Mouse (Mus musculus): ENCODE results near the gene Efcab2. TPM values are rescaled to one million over a fixed set of nuclear protein-coding genes. Genes with fewer than 3 reads are reported as not detected.
A peak's percentile ranks its signal among the peaks of the same experiment; 100 is the strongest.

Efcab2 gene
- polyA plus RNA-seq, 1 experiment from 2014 or later = 4.6 TPM

DNA sequence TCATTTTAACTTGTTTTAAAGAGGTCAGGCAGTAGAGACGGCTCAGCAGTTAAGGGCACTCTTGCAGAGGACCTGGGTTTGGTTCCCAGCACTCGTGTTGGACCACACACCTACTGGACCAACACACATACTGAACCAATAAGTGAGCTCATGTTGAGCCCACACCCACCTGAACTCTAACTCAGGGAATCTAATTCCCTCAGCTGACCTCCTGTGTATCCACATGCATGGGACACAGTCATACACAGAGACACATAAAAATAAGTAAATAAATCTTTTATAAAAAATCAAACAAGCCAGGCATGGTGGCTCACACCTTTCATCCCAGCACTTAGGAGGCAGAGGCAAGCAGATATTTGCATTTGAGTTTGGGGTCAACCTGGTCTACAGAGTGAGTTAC lies 44.0 kb downstream of the Efcab2 start:
- 67% methylated on average over 2 of the region's 2 CpGs for WGBS (ENCODE audit: insufficient replicate concordance)
- Histone ChIP-seq H3K9ac (no peak overlapping the region), H3K9me3 (replicated peaks) (no peaks in the 10 kb centered on the region), H3K36me3 (no peaks in the 10 kb centered on the region), H3K27me3 (replicated peaks) (no peaks in the 10 kb centered on the region), H3K4me2 (no peak overlapping the region), H3K4me1 (peaks cover 47% of the 10 kb centered on the region), H3K27ac (no peak overlapping the region), H3K4me3 (no peak overlapping the region)
- no peak for ATAC-seq

DNA sequence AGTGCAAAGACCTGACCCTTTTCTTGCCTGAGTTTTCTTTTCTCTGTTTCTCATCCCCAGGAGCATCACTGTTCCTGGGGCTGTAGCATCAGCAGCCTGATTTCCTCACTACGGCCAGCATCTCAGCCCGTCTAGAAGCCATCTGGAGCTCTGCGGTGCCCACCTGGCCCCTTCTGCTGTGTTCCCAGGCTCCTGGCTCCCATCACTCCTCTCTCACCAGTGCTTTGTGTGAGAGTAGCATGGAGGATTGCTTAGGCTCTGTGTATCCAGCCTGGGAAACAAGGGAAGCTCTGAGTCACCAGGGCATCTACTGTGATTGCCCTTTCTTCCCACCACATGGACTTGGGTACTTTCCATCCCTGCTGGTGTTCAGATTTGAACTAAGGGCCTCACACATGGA lies 48.2 kb downstream of the Efcab2 start:
- H3K4me2 ChIP-seq = no peak overlapping the region
- H3K9ac ChIP-seq = no peak overlapping the region
- H3K27ac ChIP-seq = no peak overlapping the region
- no peaks in the 10 kb centered on the region for H3K36me3 ChIP-seq
- H3K4me3 ChIP-seq = no peak overlapping the region
- ATAC-seq = no peak
- H3K27me3 ChIP-seq (replicated peaks) = no peaks in the 10 kb centered on the region
- H3K9me3 ChIP-seq (replicated peaks) = no peaks in the 10 kb centered on the region
- H3K4me1 ChIP-seq = peaks cover 25% of the 10 kb centered on the region
- WGBS (ENCODE audit: insufficient replicate concordance) = 93% methylated on average over 3 of the region's 3 CpGs

DNA sequence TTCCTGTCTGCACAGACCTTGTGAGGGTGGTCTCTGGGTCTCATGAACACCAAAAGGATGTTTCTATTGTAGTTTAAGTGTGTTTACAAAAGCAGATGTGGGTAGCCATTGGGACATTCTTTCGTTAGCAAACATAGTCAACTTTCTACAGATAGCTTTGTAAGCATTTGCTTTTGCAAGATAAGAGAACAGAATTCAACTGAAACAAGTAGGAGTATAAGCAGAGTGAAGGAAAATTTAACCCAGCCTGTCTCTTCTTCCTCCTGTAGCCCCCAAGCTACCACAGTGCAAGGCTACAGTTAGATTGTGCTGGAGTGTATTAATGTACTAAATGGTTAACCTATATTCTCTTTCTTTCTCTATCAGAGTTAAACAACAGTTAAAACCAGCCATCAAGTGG lies 49.2 kb downstream of the Efcab2 start:
- H3K4me2 ChIP-seq = 0 out of 2 replicates have a peak overlapping the region, but pooled peaks have one; percentile 2
- H3K9me3 ChIP-seq (replicated peaks) = no peaks in the 10 kb centered on the region
- 9% methylated on average over 1 of the region's 1 CpGs for WGBS (ENCODE audit: insufficient replicate concordance)
- no peak overlapping the region for H3K4me3 ChIP-seq
- no peaks in the 10 kb centered on the region for H3K27me3 ChIP-seq (replicated peaks)
- no peaks in the 10 kb centered on the region for H3K36me3 ChIP-seq
- H3K4me1 ChIP-seq = peaks cover 25% of the 10 kb centered on the region
- ATAC-seq = 0 out of 2 replicates have a peak, but pooled peaks have one; percentile 42
- no peak overlapping the region for H3K27ac ChIP-seq
- H3K9ac ChIP-seq = 0 out of 2 replicates have a peak overlapping the region, but pooled peaks have one; percentile 13

DNA sequence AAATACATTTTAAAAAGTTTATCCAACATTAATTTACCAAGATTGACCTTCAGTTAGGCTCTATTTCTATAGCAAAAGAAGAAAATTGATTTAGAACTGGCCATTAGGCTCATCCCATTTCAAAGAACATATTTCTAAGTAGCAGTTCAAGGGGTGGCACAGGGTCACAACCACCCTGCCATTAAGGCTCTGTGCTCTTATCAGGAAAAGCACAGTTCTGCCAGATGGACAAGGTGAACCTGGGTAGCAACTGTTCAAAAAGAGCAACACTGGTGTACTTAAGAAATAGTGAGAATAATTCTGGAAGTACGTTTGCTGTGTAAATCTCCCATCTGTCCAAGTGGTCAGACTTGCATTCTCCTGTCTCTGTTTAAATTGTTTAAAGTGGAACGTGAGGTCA lies 52.1 kb downstream of the Efcab2 start:
- no peak overlapping the region for H3K4me3 ChIP-seq
- no peaks in the 10 kb centered on the region for H3K36me3 ChIP-seq
- no peak overlapping the region for H3K9ac ChIP-seq
- H3K4me1 ChIP-seq = peaks cover 25% of the 10 kb centered on the region
- H3K4me2 ChIP-seq = no peak overlapping the region
- ATAC-seq = peak; percentile 51; the same call in 1 of the 2 replicates
- no peaks in the 10 kb centered on the region for H3K27me3 ChIP-seq (replicated peaks)
- WGBS (ENCODE audit: insufficient replicate concordance) = 65% methylated on average over 2 of the region's 2 CpGs
- no peaks in the 10 kb centered on the region for H3K9me3 ChIP-seq (replicated peaks)
- no peak overlapping the region for H3K27ac ChIP-seq

DNA sequence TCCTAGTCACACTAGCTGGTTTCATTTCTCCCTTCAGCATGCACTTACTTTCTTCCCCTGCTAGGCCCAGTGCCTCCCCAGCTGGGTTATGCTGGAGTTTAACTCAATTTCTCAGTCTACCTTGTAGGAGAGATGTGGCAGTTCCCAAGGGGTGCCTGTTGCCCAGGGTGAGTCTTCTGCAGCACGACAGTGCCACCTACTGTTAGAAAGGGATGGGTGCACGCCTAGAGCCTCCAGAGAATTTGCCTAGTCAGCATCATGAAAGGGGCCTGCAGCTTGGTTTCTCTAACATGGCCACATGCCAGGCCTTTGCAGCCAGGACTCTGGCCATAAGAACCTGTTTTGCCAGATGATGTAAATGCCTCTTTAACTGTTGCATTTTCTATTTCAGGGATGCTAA lies 57.8 kb downstream of the Efcab2 start:
- H3K4me3 ChIP-seq = no peak overlapping the region
- no peak overlapping the region for H3K9ac ChIP-seq
- no peak overlapping the region for H3K27ac ChIP-seq
- ATAC-seq = peak; percentile 90
- 0 out of 2 replicates have a peak, but pooled peaks cover 3% of the 10 kb centered on the region for H3K4me1 ChIP-seq
- no peaks in the 10 kb centered on the region for H3K9me3 ChIP-seq (replicated peaks)
- no peaks in the 10 kb centered on the region for H3K27me3 ChIP-seq (replicated peaks)
- H3K4me2 ChIP-seq = no peak overlapping the region
- no peaks in the 10 kb centered on the region for H3K36me3 ChIP-seq
- WGBS (ENCODE audit: insufficient replicate concordance) = 0% methylated on average over 2 of the region's 2 CpGs

DNA sequence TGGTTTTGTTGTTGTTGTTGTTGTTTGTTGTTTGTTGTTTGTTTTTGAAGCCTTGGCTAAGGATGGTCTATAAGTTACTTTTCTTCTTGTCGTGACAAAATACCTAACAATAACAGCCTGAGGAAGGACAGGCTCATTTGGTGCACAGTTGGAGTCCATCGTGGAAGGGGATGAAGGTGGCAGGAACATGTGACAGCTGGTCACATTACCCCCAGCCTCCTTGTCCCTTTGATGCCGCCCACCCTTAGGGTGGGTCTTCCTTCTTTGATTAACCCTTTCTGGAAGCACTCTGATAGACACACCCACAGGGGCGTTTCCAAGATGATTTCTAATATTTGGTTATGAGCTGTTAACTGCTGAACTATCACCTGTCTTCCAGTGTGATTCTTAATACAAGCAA lies 58.3 kb downstream of the Efcab2 start:
- WGBS (ENCODE audit: insufficient replicate concordance) = 33% methylated on average over 4 of the region's 4 CpGs
- no peak overlapping the region for H3K9ac ChIP-seq
- no peaks in the 10 kb centered on the region for H3K27me3 ChIP-seq (replicated peaks)
- H3K27ac ChIP-seq = no peak overlapping the region
- H3K36me3 ChIP-seq = no peaks in the 10 kb centered on the region
- H3K9me3 ChIP-seq (replicated peaks) = no peaks in the 10 kb centered on the region
- no peak for ATAC-seq
- H3K4me1 ChIP-seq = 0 out of 2 replicates have a peak, but pooled peaks cover 3% of the 10 kb centered on the region
- no peak overlapping the region for H3K4me3 ChIP-seq
- no peak overlapping the region for H3K4me2 ChIP-seq

DNA sequence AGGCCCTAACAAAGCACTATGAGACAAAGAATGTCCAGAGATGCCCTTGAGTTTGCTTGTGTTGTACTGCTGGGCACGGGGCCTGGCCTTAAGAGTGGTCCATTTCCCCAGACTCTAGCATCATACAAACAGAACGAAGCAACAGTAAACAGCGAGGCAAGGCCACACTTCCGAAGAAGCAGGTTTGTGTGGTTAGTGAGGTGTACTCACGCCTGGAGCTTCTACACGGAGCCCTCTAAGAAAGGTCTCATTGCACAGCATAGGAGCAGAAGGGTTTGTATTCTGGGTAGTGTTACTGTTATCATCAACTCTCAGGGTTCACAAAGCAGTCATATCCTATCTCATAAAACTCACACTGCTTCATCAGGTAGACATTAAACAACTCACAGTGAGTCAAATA lies 61.7 kb downstream of the Efcab2 start:
- Histone ChIP-seq H3K27ac (no peak overlapping the region), H3K4me3 (no peak overlapping the region), H3K4me2 (no peak overlapping the region), H3K9me3 (replicated peaks) (no peaks in the 10 kb centered on the region), H3K4me1 (0 out of 2 replicates have a peak, but pooled peaks cover 3% of the 10 kb centered on the region), H3K36me3 (no peaks in the 10 kb centered on the region), H3K9ac (no peak overlapping the region), H3K27me3 (replicated peaks) (no peaks in the 10 kb centered on the region)
- WGBS (ENCODE audit: insufficient replicate concordance) = 59% methylated on average over 6 of the region's 6 CpGs
- ATAC-seq = no peak

DNA sequence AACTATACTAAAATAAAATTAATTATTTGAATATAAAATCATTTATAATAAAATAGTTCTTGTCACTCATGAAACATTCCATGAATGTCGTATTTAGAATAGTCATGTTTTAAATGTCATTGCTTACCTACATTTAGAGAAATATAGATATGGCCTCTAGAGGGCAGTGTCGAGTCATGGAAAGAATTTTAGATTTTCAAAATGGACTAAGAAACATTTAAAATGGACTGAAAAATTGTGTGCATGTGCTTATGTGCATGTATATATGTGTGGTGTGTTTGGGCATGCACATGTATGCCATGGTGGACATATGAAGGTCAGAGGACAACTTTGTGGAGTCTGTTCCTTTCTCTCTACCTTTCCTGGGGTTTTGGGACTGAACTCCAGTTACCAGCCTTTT lies 62.4 kb downstream of the Efcab2 start:
- Histone ChIP-seq H3K4me2 (no peak overlapping the region), H3K27ac (no peak overlapping the region), H3K27me3 (replicated peaks) (no peaks in the 10 kb centered on the region), H3K9ac (no peak overlapping the region), H3K36me3 (no peaks in the 10 kb centered on the region), H3K4me1 (0 out of 2 replicates have a peak, but pooled peaks cover 3% of the 10 kb centered on the region), H3K9me3 (replicated peaks) (no peaks in the 10 kb centered on the region), H3K4me3 (no peak overlapping the region)
- WGBS (ENCODE audit: insufficient replicate concordance) = 8% methylated on average over 2 of the region's 2 CpGs
- no peak for ATAC-seq

DNA sequence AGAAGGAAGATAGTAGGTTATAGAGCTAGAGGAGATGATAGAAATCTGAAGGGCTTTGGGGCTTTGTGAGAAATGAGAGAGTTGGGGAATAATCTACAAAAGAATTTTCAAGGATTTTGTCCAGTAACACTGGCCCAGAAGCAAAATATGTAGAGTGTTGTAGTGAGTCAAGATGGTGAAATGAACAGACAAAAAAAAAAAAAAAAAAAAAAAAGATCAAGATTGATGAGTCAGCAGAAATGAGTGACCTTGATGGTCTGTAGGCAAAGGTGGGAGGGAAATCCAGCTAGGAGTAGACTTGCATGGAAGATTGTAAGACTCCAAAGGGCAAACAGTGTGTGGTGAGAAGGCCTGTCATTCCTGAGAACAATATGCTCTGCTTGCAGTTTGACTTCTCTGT lies 78.0 kb downstream of the Efcab2 start:
- Histone ChIP-seq H3K36me3 (no peaks in the 10 kb centered on the region), H3K27ac (no peak overlapping the region), H3K9ac (no peak overlapping the region), H3K4me1 (no peaks in the 10 kb centered on the region), H3K27me3 (replicated peaks) (no peaks in the 10 kb centered on the region), H3K9me3 (replicated peaks) (no peaks in the 10 kb centered on the region), H3K4me2 (no peak overlapping the region), H3K4me3 (no peak overlapping the region)
- no peak for ATAC-seq

DNA sequence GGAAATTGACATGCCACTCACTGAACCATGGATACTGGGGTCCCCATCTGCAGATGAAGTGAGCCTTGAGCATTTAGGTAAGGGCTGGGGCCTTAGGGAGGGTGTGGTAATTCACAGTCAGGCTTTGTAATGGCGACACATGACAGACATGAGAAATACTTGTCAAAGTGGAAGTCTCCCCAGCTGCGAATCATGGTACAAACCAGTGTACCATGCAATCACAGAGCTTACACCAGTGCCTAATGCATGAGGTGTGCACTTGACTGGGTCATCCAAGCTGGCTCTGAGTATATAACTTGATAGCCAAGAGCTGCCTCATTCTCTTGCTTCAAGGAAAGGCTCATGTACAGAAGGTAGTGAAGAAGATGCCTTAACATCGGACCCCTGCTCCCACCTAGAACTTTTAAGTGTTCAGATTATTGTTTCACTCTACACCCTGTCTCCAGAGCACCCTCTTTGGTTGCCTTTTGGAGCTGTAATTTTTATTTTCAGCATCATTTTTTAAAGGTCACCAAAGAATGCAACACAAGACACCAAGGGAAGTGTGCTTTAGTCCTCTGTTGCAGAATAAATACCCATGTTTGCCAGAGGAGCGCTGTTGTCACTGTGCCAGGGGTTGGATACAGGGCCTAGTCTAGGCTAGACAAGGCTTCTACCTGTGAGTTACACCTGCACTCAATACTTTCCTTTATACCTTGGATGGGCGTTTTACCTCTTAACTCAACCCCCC lies 79.4 kb downstream of the Efcab2 start:
- 64% methylated on average over 5 of the region's 5 CpGs for WGBS (ENCODE audit: insufficient replicate concordance)
- no peaks in the 10 kb centered on the region for H3K4me1 ChIP-seq
- H3K9ac ChIP-seq = no peak overlapping the region
- no peaks in the 10 kb centered on the region for H3K9me3 ChIP-seq (replicated peaks)
- H3K4me2 ChIP-seq = no peak overlapping the region
- H3K36me3 ChIP-seq = no peaks in the 10 kb centered on the region
- no peaks in the 10 kb centered on the region for H3K27me3 ChIP-seq (replicated peaks)
- H3K4me3 ChIP-seq = no peak overlapping the region
- H3K27ac ChIP-seq = no peak overlapping the region
- no peak for ATAC-seq

DNA sequence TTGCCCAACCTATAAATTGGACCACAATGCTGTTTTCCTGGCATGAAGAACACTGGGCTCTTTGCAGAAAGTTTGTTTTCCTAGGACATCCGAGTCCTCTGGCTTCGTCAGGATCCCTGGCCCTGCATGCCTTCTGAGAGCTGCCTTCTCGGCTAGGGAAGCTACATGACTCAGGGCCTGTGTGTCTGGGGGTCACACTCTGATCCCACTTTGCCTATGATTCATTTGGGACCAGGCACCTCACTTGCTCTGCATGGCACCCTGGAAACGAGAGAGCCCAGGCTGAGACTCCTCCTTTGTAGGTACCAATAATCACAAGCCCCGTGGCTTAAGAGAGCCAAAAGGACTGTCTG lies 80.0 kb downstream of the Efcab2 start:
- no peak for ATAC-seq
- Histone ChIP-seq H3K27me3 (replicated peaks) (no peaks in the 10 kb centered on the region), H3K9me3 (replicated peaks) (no peaks in the 10 kb centered on the region), H3K27ac (no peak overlapping the region), H3K9ac (no peak overlapping the region), H3K36me3 (no peaks in the 10 kb centered on the region), H3K4me3 (no peak overlapping the region), H3K4me1 (no peaks in the 10 kb centered on the region), H3K4me2 (no peak overlapping the region)
- WGBS (ENCODE audit: insufficient replicate concordance) = 62% methylated on average over 5 of the region's 5 CpGs

DNA sequence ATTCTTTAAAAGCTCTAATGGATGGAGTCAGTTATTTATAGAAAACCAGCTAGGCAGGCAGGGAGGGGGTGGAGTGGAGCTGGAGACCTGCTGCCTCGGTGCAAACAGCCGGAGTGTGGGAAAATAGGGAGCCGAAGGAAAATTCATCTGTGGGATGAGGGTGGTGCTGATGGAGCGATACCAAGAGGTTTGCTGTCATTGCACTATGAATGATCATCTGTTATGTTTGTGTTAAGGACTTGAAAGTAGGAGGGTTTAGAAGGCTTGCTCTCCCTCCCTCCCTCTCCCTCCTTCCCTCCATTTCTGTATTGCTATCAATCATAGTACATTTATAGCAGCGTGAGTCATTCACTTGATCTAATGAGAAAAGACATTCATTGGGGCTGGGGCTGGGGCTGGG lies 80.9 kb downstream of the Efcab2 start:
- Histone ChIP-seq H3K9ac (no peak overlapping the region), H3K9me3 (replicated peaks) (no peaks in the 10 kb centered on the region), H3K27ac (no peak overlapping the region), H3K4me3 (no peak overlapping the region), H3K36me3 (no peaks in the 10 kb centered on the region), H3K27me3 (replicated peaks) (no peaks in the 10 kb centered on the region), H3K4me2 (no peak overlapping the region), H3K4me1 (no peaks in the 10 kb centered on the region)
- 80% methylated on average over 5 of the region's 5 CpGs for WGBS (ENCODE audit: insufficient replicate concordance)
- no peak for ATAC-seq

DNA sequence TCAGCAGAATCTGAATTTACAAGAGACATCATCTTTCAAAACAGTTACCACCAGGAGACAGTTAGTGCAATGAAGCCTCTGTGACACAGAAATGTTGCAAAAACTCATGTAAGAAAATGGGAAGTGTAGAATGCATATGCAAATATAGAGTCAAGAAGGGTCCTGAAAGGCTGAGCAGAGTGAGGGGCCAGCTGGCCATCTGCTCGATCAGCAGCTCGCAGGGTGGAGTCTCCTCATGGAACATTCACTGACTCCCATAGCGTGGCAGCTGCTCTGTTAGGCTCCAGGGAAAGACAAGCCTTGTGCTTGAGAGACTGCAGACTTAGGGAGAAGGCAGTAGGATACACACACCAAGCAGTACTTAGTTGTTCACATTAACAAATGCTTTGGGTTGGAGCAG lies 83.2 kb downstream of the Efcab2 start:
- no peaks in the 10 kb centered on the region for H3K4me1 ChIP-seq
- 34% methylated on average over 3 of the region's 3 CpGs for WGBS (ENCODE audit: insufficient replicate concordance)
- no peaks in the 10 kb centered on the region for H3K36me3 ChIP-seq
- no peaks in the 10 kb centered on the region for H3K9me3 ChIP-seq (replicated peaks)
- H3K4me3 ChIP-seq = no peak overlapping the region
- no peaks in the 10 kb centered on the region for H3K27me3 ChIP-seq (replicated peaks)
- no peak overlapping the region for H3K9ac ChIP-seq
- no peak overlapping the region for H3K4me2 ChIP-seq
- ATAC-seq = no peak
- H3K27ac ChIP-seq = no peak overlapping the region
